In genomic region chr14:105675006-105675405, GRCm38 (mm10) we compare ENCODE assay signal across 12 mouse cellular contexts.
"Had no signal": no experiment of that assay in that cellular context is flagged by ENCODE, and none has a peak within 500 bp of the region (broad histone marks: within the 10 kb centered on the region; RNA-seq: fewer than 3 reads in every experiment).

No protein-coding gene starts in this region.

- H3K36me3 ChIP-seq: limb, embryonic 10.5 days; liver, embryonic 15.5 days; midbrain, embryonic 13.5 days; neural tube, embryonic 15.5 days had no signal

- H3K4me3 ChIP-seq: limb, embryonic 10.5 days; liver, embryonic 15.5 days; midbrain, embryonic 13.5 days; neural tube, embryonic 15.5 days had no signal

- H3K4me2 ChIP-seq: liver, embryonic 11.5 days; liver, embryonic 15.5 days; midbrain, embryonic 13.5 days; neural tube, embryonic 15.5 days had no signal

- H3K27me3 ChIP-seq: liver, embryonic 15.5 days; neural tube, embryonic 15.5 days had no signal

- DNase-seq: kidney, postnatal 10 days; kidney, postnatal 4 days; lung, adult 2 months; lung, postnatal 36 days; right cerebral cortex, adult 18-20 months; right cerebral cortex, postnatal 25 days; thymus, postnatal 36 days had no signal
